Mouse (Mus musculus) gastrocnemius, postnatal 14 days (tissue): ENCODE measurements around the gene Cdh6. TPM values are rescaled to one million over a fixed set of nuclear protein-coding genes. Genes with fewer than 3 reads are reported as not detected.

Experiments used
- DNase-seq: peaks from one replicate; pipeline ENCODE4 v3.0.0; 2021; ENCODE audit warnings: mixed read lengths
- intact Hi-C: fragments of 180-260 bp; cut with DNase I; formaldehyde crosslinking; loops from one replicate; pipeline ENCODE4 v1.15.1; 2025; ENCODE audit warnings: low total_unique reads
- total RNA-seq, 2 experiments: library from RNA; stranded (reverse); gene quantifications; 2 replicates each; pipeline ENCODE4 v1.2.3; 2021

Cdh6 gene
- total RNA-seq, 2 experiments from 2014 or later, result 0.78 to 1.3 TPM

DNA sequence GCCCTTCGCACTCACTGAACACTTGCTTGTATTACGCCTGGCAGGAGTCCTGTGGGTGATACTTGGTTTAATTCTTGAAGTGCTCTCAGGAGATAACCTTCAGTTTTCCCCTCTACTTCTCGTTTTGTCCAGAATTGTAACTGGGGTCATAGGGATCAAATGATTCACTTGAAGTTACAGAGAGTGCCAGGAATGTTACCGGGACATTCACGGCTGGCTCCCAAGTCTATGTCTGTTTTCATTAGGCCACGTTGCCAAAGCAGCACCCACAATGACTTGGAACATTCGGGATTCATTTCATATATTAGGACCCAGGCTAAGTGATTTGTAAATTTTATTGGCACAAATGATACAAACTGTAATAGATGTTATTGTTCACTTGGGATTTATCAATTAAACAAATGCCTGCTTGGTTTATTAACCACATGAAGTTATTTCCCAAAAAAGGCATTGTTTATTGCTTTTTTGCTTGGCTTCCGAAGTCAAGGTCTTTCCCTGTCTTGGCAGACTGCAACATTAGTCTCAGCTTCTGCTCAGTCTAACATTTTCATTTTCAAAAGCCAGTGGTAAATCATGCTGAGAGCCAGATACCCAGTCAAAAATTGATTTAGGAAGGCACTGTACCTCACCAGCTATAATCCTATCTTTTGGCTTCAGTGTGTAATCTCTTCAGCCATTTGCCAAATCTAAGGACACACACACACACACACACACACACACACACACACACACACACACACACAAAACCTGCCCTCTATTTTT lies 96.4 kb downstream of the Cdh6 start:
- intact Hi-C loops, result no loop called here

GRCm38 (mm10) chr15:13074047-13074446 lies 99.4 kb downstream of the Cdh6 start:
- intact Hi-C loops, result no loop called here
- DNase-seq, result no peak

More for the DNA sequence above, 96.4 kb downstream of the Cdh6 start:
- DNase-seq, result no peak

DNA sequence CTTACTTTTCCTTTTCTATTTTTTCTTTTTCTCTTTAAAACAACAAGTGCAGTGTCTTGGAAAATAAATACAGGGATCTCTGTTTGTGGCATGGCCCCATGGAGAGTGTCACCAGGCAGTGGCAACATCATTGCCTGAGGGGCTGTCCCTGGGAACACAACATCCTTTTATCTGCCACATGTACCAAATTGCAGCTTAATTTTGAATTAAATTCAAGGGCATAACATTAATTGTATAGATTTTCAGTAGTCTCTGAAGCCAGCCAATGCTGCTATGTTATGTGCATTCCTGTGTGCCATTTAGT lies 105.3 kb downstream of the Cdh6 start:
- no peak for DNase-seq
- intact Hi-C loops, result no loop called here

DNA sequence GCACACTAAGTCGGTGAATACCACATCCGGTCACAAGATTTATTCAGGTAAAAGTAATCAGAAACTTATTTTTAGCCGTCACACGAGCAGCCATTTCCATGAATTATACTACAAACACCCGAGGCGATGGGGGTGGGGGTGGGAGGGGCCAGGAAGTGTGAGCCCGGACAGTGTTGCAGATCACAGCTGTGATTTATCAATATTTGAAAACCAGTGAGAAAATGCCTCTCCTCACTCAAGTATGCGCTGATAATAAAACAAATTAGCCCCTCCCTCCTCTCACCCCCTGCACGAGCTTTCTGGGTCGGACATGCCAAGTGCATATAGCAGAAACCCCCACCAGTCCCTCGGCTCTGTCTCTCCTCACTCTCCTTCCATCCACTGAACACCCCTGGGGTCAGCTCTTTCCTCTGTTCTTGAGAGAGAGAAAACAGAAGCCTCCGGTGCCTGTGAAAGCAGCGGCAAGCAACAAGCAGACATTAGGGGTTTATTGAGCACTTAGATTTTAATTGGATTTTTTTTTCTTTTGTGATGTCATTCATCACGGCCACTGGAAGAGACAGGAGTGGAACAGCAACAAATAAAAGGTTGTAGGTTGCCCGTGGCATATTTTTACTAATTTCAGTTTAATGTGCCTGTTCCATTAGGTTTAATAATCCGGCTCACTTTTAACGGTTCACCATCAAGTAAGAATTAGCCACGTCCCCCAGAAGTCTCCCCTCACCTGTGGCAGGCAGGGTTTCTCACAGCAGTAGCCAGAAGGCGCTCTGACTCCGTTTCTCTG lies 105.9 kb downstream of the Cdh6 start:
- intact Hi-C loops, result no loop called here
- DNase-seq, result no peak

GRCm38 (mm10) chr15:13066765-13067164 lies 106.7 kb downstream of the Cdh6 start:
- intact Hi-C loops, result no loop called here
- DNase-seq, result no peak

DNA sequence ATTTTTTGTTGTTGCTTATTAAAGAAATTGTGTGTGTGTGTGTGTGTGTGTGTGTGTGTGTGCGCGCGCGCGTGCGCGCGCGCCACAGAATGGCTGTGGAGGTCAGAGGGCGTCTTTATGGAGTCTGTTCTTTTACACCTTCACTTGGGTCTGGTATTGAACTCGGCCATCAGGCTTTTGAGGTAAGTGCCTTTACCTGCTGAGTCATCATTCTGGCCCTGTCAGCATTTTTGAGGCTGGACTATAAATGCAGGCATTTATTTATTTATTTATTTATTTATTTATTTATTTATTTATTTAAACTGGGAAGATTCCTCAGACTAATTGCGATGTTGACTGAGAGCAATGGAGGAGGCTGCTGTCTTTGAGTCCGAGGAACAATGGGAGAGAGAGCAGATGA lies 109.8 kb downstream of the Cdh6 start:
- intact Hi-C loops, result no loop called here
- no peak for DNase-seq

DNA sequence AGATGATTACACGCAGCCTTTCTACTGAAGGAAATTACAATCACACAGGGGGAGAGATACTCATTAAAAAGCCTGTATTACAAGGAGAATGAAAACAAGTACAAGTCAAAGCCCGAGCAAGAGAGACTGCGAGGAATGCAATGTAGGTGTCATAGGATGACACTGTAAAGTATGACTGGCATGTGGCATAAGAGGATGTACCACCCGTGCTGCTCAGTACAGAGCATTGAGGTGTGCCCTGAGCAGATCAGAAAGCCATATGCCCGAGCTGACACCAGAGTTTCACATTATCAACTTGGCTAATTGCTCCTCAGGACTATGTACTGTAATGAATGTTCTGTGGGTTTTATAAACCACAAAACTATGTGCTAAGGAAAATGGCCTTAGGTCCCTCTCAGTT lies 115.7 kb downstream of the Cdh6 start:
- intact Hi-C loops, result no loop called here
- no peak for DNase-seq

- DNase-seq, result no peak
- intact Hi-C loops, result no loop called here
Measured at GRCm38 (mm10) chr15:13057302-13057701, 116.2 kb downstream of the Cdh6 start.

GRCm38 (mm10) chr15:13047910-13048309 lies 125.6 kb downstream of the Cdh6 start:
- DNase-seq, result no peak
- intact Hi-C loops, result no loop called here

DNA sequence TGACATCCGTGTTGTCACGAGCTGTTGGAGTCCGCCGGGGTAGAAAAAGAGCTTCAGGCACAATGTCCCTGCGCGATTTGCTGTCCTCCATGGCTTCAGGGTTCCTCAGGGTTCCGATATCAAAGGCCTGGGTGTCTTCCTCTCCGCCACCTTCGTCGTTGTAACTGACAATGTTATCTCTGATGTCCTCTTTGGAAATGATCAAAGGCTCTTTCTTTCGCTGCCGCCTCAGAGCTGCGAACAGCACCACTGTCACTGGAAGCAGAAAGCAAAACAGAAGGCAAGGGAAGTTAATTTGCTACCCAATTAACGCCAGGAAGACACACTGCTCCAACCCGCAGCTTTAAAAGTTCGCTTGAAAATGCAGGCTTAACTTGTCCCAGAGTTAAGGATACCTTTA lies 139.0 kb downstream of the Cdh6 start:
- no peak for DNase-seq
- intact Hi-C loops, result no loop called here

DNA sequence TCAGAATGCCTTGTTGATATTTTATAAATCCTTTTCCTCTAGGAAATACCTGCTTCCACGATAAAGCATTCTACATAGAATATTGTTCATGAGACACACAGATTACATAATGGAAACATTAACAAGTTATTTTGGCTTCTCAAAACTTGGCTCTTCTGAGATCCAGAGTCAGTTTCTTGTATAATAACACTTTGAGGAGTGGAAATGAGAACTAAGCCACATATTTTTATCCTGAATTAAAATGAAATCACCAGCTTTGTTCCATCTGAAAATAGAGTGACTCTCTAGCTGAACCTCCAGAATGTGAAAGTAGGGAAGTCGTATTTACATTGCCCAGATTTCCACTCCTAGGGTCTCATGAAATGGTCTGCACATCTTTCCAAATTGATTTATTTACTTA lies 142.8 kb downstream of the Cdh6 start:
- intact Hi-C loops, result no loop called here

GRCm38 (mm10) chr15:13027513-13027912 lies 146.0 kb downstream of the Cdh6 start:
- intact Hi-C loops, result no loop called here

More for the DNA sequence above, 142.8 kb downstream of the Cdh6 start:
- no peak for DNase-seq

DNA sequence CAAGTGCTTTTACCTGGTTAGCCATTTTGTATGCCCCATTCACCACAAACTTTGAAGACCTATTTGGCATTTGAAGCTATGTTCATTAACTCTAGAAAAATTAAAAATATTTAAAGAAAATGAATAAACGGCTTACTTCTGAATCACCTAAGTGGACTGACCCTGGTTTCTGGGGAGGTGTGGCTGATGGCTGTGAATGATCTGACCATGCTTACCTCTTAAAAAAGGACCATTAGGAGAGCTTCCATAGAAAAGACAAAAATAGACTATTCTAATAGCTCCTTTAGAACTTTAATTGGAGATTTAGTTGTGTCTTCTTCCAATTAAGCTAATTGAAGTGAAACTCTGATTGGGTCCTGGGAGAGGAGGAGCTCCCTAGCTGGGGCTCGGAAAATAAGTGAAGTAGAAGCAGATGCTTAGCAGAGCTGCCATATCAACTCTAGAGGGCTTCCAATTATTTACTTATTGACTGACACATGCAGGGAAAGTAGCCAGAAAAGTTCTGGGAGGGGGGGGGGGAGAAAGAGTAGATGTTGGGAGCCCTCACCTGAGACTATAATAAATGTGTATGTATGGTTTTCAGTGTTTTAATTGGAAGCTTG lies 156.6 kb downstream of the Cdh6 start:
- intact Hi-C loops, result no loop called here
- no peak for DNase-seq

More at GRCm38 (mm10) chr15:13027513-13027912, 146.0 kb downstream of the Cdh6 start:
- no peak for DNase-seq

DNA sequence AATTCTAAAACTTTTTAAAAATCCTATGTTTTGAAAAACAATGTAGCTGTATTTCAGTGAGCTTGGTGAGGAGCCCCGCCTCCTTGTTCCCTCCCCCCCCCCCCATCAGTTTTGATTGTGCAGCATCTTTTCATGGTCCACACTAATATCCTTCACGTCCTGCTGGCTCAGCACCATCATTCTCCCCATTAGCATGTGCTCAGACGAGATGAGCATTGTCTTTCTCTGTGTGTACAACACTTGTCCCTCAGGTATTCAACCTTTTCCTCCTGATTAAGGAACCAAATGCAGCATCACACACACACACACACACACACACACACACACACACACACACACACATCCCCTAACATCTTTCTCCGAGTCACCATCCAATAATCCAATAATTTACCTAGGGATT lies 164.7 kb downstream of the Cdh6 start:
- DNase-seq, result no peak
- intact Hi-C loops, result no loop called here

GRCm38 (mm10) chr15:13005934-13006333 lies 167.5 kb downstream of the Cdh6 start:
- intact Hi-C loops, result no loop called here
- no peak for DNase-seq

DNA sequence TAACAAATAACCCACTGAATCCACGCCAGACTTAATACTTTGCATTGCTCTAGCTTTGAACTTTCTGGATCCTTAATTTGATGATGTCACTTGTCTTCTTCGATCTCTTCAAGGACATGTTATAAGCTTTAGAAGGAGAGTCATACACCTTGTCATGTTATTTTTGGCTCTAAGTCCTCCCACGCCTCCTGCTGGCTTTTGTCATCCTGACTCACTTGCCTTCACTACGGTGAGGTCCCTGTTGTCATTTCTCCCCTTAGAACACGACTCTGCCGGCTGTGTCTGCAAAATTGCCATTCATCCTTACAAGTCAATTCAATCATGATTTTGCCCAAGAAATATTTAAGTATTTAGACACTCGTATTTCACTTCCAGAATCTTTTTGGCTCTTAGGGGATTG lies 171.9 kb downstream of the Cdh6 start:
- DNase-seq, result no peak
- intact Hi-C loops, result no loop called here

GRCm38 (mm10) chr15:12994563-12995359 lies 178.7 kb downstream of the Cdh6 start:
- no peak for DNase-seq
- intact Hi-C loops, result no loop called here
